In genomic region chr9:18674480-18675154, GRCm38 (mm10) we compare ENCODE assay signal across 23 mouse cellular contexts. TPM values are rescaled to one million over a fixed set of nuclear protein-coding genes. Genes with fewer than 3 reads are reported as not detected.
"Had no signal": no experiment of that assay in that cellular context is flagged by ENCODE, and none has a peak within 500 bp of the region (broad histone marks: within the 10 kb centered on the region; RNA-seq: fewer than 3 reads in every experiment).

TSS of gene Muc16 (minus strand) at chr9:18674530.

- H3K27me3 ChIP-seq: hindbrain, embryonic 13.5 days; hindbrain, embryonic 15.5 days; intestine, embryonic 15.5 days; limb, embryonic 12.5 days had no signal

- ATAC-seq: forebrain, embryonic 16.5 days; hindbrain, postnatal 0 days; intestine, embryonic 15.5 days; intestine, postnatal 0 days had no signal

- H3K4me2 ChIP-seq: hindbrain, embryonic 13.5 days; hindbrain, embryonic 15.5 days; intestine, embryonic 15.5 days; limb, embryonic 12.5 days; liver, embryonic 11.5 days had no signal

- H3K36me3 ChIP-seq: heart, embryonic 10.5 days; hindbrain, embryonic 13.5 days; hindbrain, embryonic 15.5 days; intestine, embryonic 15.5 days; limb, embryonic 10.5 days; limb, embryonic 12.5 days had no signal

- H3K9ac ChIP-seq: hindbrain, embryonic 13.5 days; hindbrain, embryonic 15.5 days; intestine, embryonic 15.5 days; limb, embryonic 12.5 days had no signal

- H3K4me1 ChIP-seq: heart, embryonic 10.5 days; hindbrain, embryonic 13.5 days; hindbrain, embryonic 15.5 days; intestine, embryonic 15.5 days; limb, embryonic 10.5 days; limb, embryonic 12.5 days had no signal

- H3K9me3 ChIP-seq: heart, embryonic 10.5 days; hindbrain, embryonic 13.5 days; hindbrain, embryonic 15.5 days; intestine, embryonic 15.5 days; limb, embryonic 10.5 days; limb, embryonic 12.5 days had no signal

- DNase-seq: gastrocnemius, postnatal 14 days; gastrocnemius, postnatal 36 days; heart, postnatal 14 days; kidney, adult 18-20 months; kidney, adult 8-10 months; kidney, postnatal 10 days; kidney, postnatal 25 days; kidney, postnatal 4 days; liver had no signal

- H3K27ac ChIP-seq: heart, embryonic 10.5 days; hindbrain, embryonic 13.5 days; hindbrain, embryonic 15.5 days; hindbrain, postnatal 0 days; intestine, embryonic 15.5 days; layer of hippocampus, adult 2 months; left cerebral cortex, adult 2 months; limb, embryonic 10.5 days; limb, embryonic 12.5 days had no signal

- H3K4me3 ChIP-seq: heart, embryonic 10.5 days; hindbrain, embryonic 13.5 days; hindbrain, embryonic 15.5 days; intestine, embryonic 15.5 days; layer of hippocampus, adult 2 months; left cerebral cortex, adult 2 months; limb, embryonic 10.5 days; limb, embryonic 12.5 days had no signal

RNA-seq across cellular contexts. Expression of gene Muc16, which starts in this region (rescaled TPM):
- polyA plus RNA-seq: forebrain, embryonic 16.5 days; hindbrain, embryonic 11.5 days; hindbrain, embryonic 13.5 days; hindbrain, embryonic 15.5 days; hindbrain, postnatal 0 days; kidney, embryonic 14.5 days; limb, embryonic 10.5 days; limb, embryonic 12.5 days had no signal
